Mouse (Mus musculus): ENCODE measurements around the gene Atxn2. TPM values are rescaled to one million over a fixed set of nuclear protein-coding genes. Genes with fewer than 3 reads are reported as not detected.
"Not testable (repeated sequence)": the region's sequence is repeated elsewhere in the genome, so short reads cannot be mapped to it uniquely, and the experiment has no call there.

Gene Atxn2
- polyA plus RNA-seq, 1 experiment from 2014 or later: 53.2 TPM

DNA sequence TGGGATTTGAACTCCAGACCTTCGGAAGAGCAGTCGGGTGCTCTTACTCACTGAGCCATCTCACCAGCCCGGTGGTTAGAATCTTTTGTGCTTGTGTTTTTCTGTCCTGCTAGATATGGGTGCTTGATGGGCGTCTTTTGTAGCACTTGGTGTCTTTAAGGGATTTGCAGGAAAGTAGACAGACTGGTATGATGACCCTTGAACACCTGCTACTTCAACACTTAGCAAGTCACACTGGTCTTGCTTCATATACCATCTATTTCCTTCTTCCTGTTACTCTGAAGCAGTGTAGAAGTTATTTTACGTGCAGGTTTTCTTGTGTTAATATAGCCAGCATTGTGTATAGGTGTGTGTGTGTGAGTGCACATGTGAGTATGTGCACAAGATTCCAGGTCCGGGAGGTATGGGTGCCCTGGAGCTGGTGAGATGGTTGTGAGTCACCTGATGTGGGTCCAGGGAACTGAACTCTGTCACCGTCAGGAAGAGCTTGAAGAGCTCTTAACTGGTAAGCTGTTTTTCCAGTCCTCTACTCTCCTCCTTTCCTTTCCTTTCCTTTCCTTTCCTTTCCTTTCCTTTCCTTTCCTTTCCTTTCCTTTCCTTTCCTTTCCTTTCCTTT lies 27.5 kb downstream of the Atxn2 start:
- Histone ChIP-seq H3K9ac (no peak overlapping the region), H3K4me2 (no peak overlapping the region), H3K27ac (no peak overlapping the region), H3K4me1 (no peaks in the 10 kb centered on the region), H3K36me3 (peaks cover 22% of the 10 kb centered on the region; the same call in 1 of the 2 replicates), H3K4me3 (no peak overlapping the region), H3K9me3 (no peaks in the 10 kb centered on the region; the same call in 1 of the 2 replicates), H3K27me3 (no peaks in the 10 kb centered on the region)
- ATAC-seq (ENCODE audit: insufficient number of reproducible peaks, insufficient read depth, low FRiP score, low TSS enrichment, low read depth): no peak
- WGBS: 88% methylated on average over 7 of the region's 7 CpGs

GRCm38 (mm10) chr5:121740516-121740915 lies 29.4 kb downstream of the Atxn2 start:
- 91% methylated on average over 1 of the region's 1 CpGs for WGBS
- Histone ChIP-seq H3K9ac (no peak overlapping the region), H3K4me2 (no peak overlapping the region), H3K9me3 (no peaks in the 10 kb centered on the region; the same call in 1 of the 2 replicates), H3K36me3 (peaks cover 16% of the 10 kb centered on the region; the same call in 1 of the 2 replicates), H3K27me3 (no peaks in the 10 kb centered on the region), H3K4me1 (no peaks in the 10 kb centered on the region), H3K27ac (no peak overlapping the region), H3K4me3 (no peak overlapping the region)
- no peak for ATAC-seq (ENCODE audit: insufficient number of reproducible peaks, insufficient read depth, low FRiP score, low TSS enrichment, low read depth)

DNA sequence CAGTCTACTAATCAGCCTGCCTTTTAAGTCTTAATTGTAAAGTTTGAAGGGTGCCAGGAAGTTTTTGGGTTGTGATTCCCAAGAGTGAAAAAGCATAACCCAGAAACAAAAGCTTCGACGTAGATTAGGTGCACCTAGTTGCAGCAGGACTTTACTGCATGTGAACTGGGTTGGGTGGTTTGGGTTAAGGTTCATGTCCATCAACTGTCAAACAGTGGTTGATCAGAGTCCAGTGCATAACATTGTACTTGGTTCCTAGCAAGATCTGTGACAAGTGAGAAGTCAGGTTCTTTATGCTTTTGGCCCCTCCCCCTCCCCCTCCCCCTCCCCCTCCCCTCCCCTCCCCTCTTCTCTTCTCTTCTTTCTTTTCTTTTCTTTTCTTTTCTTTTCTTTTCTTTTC lies 31.8 kb downstream of the Atxn2 start:
- Histone ChIP-seq H3K4me1 (peaks cover 6% of the 10 kb centered on the region; the same call in 1 of the 2 replicates), H3K9ac (no peak overlapping the region), H3K4me2 (no peak overlapping the region), H3K27ac (no peak overlapping the region), H3K9me3 (no peaks in the 10 kb centered on the region), H3K4me3 (no peak overlapping the region), H3K27me3 (no peaks in the 10 kb centered on the region), H3K36me3 (peaks cover 18% of the 10 kb centered on the region; the same call in 1 of the 2 replicates)
- ATAC-seq (ENCODE audit: insufficient number of reproducible peaks, insufficient read depth, low FRiP score, low TSS enrichment, low read depth): no peak
- 92% methylated on average over 2 of the region's 2 CpGs for WGBS

GRCm38 (mm10) chr5:121747884-121748594 lies 36.9 kb downstream of the Atxn2 start:
- H3K9me3 ChIP-seq; H3K4me3 ChIP-seq; H3K4me1 ChIP-seq; ATAC-seq (ENCODE audit: insufficient number of reproducible peaks, insufficient read depth, low FRiP score, low TSS enrichment, low read depth); H3K9ac ChIP-seq; H3K27me3 ChIP-seq; H3K4me2 ChIP-seq; H3K27ac ChIP-seq: not testable (repeated sequence)
- 82% methylated on average over 4 of the region's 4 CpGs for WGBS
- H3K36me3 ChIP-seq: peaks cover 35% of the 10 kb centered on the region

DNA sequence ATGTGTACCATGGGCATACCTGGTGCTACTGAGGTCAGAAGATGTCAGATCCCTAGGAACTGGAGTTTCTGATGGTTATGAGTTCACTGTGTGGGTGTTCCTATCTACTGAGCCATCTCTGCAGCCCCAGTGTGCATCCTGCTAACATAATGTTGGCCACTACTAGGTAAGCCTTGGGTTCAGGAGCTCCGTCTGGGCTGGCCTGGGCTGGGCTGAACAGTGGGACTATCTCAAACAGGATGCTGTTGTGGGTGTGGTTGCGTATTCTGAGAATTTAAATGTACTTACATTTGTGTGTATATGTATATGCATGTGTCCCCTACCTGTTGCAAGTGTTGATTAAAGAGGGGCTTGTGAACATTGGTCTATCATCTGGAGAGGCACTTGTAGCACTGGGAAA lies 38.5 kb downstream of the Atxn2 start:
- no peaks in the 10 kb centered on the region for H3K9me3 ChIP-seq
- H3K4me2 ChIP-seq: no peak overlapping the region
- no peak overlapping the region for H3K4me3 ChIP-seq
- H3K9ac ChIP-seq: no peak overlapping the region
- H3K36me3 ChIP-seq: peaks cover 46% of the 10 kb centered on the region
- H3K27ac ChIP-seq: no peak overlapping the region
- no peak for ATAC-seq (ENCODE audit: insufficient number of reproducible peaks, insufficient read depth, low FRiP score, low TSS enrichment, low read depth)
- H3K27me3 ChIP-seq: no peaks in the 10 kb centered on the region
- H3K4me1 ChIP-seq: peaks cover 6% of the 10 kb centered on the region; the same call in 1 of the 2 replicates
- 90% methylated on average over 2 of the region's 2 CpGs for WGBS

- 87% methylated on average over 2 of the region's 2 CpGs for WGBS
- Histone ChIP-seq H3K27me3 (no peaks in the 10 kb centered on the region), H3K9ac (no peak overlapping the region), H3K4me3 (no peak overlapping the region), H3K4me2 (no peak overlapping the region), H3K9me3 (no peaks in the 10 kb centered on the region), H3K27ac (no peak overlapping the region), H3K4me1 (no peaks in the 10 kb centered on the region), H3K36me3 (peaks cover 63% of the 10 kb centered on the region)
- ATAC-seq (ENCODE audit: insufficient number of reproducible peaks, insufficient read depth, low FRiP score, low TSS enrichment, low read depth): no peak
Measured at GRCm38 (mm10) chr5:121757900-121758299, 46.8 kb downstream of the Atxn2 start.

DNA sequence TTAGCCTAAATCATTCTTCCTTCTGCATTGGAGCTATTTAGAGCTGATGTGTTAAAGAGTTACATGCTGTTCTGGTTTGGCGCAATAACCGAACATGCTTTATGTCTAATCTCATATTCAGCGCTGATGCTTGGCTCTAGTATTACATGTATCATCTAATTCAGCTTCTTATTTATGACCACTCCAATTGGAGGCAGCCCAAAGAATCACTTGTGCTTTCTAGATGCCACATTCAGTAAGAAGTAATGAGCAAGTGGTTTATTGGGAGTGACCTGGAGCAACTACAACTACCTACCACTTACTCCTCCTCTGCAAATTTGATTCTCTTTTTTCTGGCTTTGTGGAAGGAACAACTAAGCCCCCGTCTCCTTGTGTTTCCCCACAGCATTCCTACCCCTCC lies 47.2 kb downstream of the Atxn2 start:
- no peak overlapping the region for H3K9ac ChIP-seq

GRCm38 (mm10) chr5:121759921-121760320 lies 48.8 kb downstream of the Atxn2 start:
- 90% methylated on average over 4 of the region's 4 CpGs for WGBS
- Histone ChIP-seq H3K27me3 (no peaks in the 10 kb centered on the region), H3K36me3 (peaks cover 54% of the 10 kb centered on the region), H3K9me3 (no peaks in the 10 kb centered on the region), H3K27ac (no peak overlapping the region), H3K4me1 (no peaks in the 10 kb centered on the region), H3K4me2 (no peak overlapping the region), H3K4me3 (no peak overlapping the region), H3K9ac (no peak overlapping the region)
- no peak for ATAC-seq (ENCODE audit: insufficient number of reproducible peaks, insufficient read depth, low FRiP score, low TSS enrichment, low read depth)

More for the DNA sequence above, 47.2 kb downstream of the Atxn2 start:
- Histone ChIP-seq H3K4me3 (no peak overlapping the region), H3K4me1 (no peaks in the 10 kb centered on the region), H3K27me3 (no peaks in the 10 kb centered on the region), H3K27ac (no peak overlapping the region), H3K36me3 (peaks cover 63% of the 10 kb centered on the region), H3K4me2 (no peak overlapping the region), H3K9me3 (no peaks in the 10 kb centered on the region)
- no peak for ATAC-seq (ENCODE audit: insufficient number of reproducible peaks, insufficient read depth, low FRiP score, low TSS enrichment, low read depth)
- WGBS: 91% methylated on average over 4 of the region's 4 CpGs

- Histone ChIP-seq H3K27me3 (no peaks in the 10 kb centered on the region), H3K9ac (no peak overlapping the region), H3K9me3 (no peaks in the 10 kb centered on the region), H3K4me2 (no peak overlapping the region), H3K4me3 (no peak overlapping the region), H3K4me1 (no peaks in the 10 kb centered on the region), H3K36me3 (peaks cover 46% of the 10 kb centered on the region), H3K27ac (no peak overlapping the region)
- ATAC-seq (ENCODE audit: insufficient number of reproducible peaks, insufficient read depth, low FRiP score, low TSS enrichment, low read depth): no peak
- WGBS: 69% methylated on average over 7 of the region's 7 CpGs
Measured at GRCm38 (mm10) chr5:121761459-121761858, 50.3 kb downstream of the Atxn2 start.

- Histone ChIP-seq H3K4me2 (no peak overlapping the region), H3K9ac (no peak overlapping the region), H3K4me1 (peaks cover 2% of the 10 kb centered on the region; the same call in 1 of the 2 replicates), H3K9me3 (no peaks in the 10 kb centered on the region), H3K4me3 (no peak overlapping the region), H3K27me3 (no peaks in the 10 kb centered on the region), H3K27ac (no peak overlapping the region), H3K36me3 (peaks cover 34% of the 10 kb centered on the region)
- ATAC-seq (ENCODE audit: insufficient number of reproducible peaks, insufficient read depth, low FRiP score, low TSS enrichment, low read depth): no peak
- 88% methylated on average over 6 of the region's 6 CpGs for WGBS
Measured at GRCm38 (mm10) chr5:121762949-121763348, 51.8 kb downstream of the Atxn2 start.

GRCm38 (mm10) chr5:121765020-121765419 lies 53.9 kb downstream of the Atxn2 start:
- Histone ChIP-seq H3K4me2 (no peak overlapping the region), H3K27ac (no peak overlapping the region), H3K27me3 (no peaks in the 10 kb centered on the region), H3K9ac (no peak overlapping the region), H3K9me3 (no peaks in the 10 kb centered on the region), H3K4me1 (peaks cover 5% of the 10 kb centered on the region; the same call in 1 of the 2 replicates), H3K4me3 (no peak overlapping the region), H3K36me3 (peaks cover 22% of the 10 kb centered on the region)
- 87% methylated on average over 2 of the region's 2 CpGs for WGBS
- no peak for ATAC-seq (ENCODE audit: insufficient number of reproducible peaks, insufficient read depth, low FRiP score, low TSS enrichment, low read depth)

Data from embryonic facial prominence, embryonic 13.5 days (tissue).